Mouse (Mus musculus) activated CD4-positive, CD25-positive, alpha-beta regulatory T cell, adult 9 weeks (primary cell): ENCODE measurements around the gene Btbd16. TPM values are rescaled to one million over a fixed set of nuclear protein-coding genes. Genes with fewer than 3 reads are reported as not detected.

Experiments
- polyA plus RNA-seq: library from polyadenylated mRNA; unstranded; fragments of 100-300 nt; shearing (Covaris generic); gene quantifications from one replicate; pipeline ENCODE4 v1.2.1, GENCODE M21; 2017

Gene Btbd16
- polyA plus RNA-seq = 8.4 TPM

GRCm38 (mm10) chr7:130773914-130774630, at the start of gene Btbd16:
Gene Btbd16 (plus strand): TSS chr7:130774069.

GRCm38 (mm10) chr7:130865613-130866591, 92.0 kb downstream of the Btbd16 start, which contains the start of gene Plekha1:
Gene Plekha1 (plus strand): TSS chr7:130865756.

Other genes starting within 250 kb of the Btbd16 start
- 14.7 TPM for gene Nsmce4a, start 201.0 kb upstream of the Btbd16 start, polyA plus RNA-seq
- gene Tacc2, start 196.6 kb upstream of the Btbd16 start, polyA plus RNA-seq = 9.2 TPM
- gene Plekha1, start 91.7 kb downstream of the Btbd16 start, polyA plus RNA-seq = 61.1 TPM
- not detected for gene Htra1, start 162.0 kb downstream of the Btbd16 start, polyA plus RNA-seq